ENCODE assay signal across 8 mouse cellular contexts in genomic region chr4:43454041-43454836, GRCm38 (mm10). TPM values are rescaled to one million over a fixed set of nuclear protein-coding genes. Genes with fewer than 3 reads are reported as not detected.
DNase-seq lines count a peak whose midpoint lies in the region; ATAC-seq and TF ChIP-seq lines count a peak whose summit lies in the region.

Cd72 (minus strand) TSS chr4:43454628.

- peak within 1 kb of the TSS; percentile 10; the same call in 1 of the 2 replicates for H3K4me3 ChIP-seq in lung, embryonic 15.5 days
- peak within 1 kb of the TSS; percentile 16 for H3K4me3 ChIP-seq in intestine, postnatal 0 days (ENCODE audit: low read depth, low read length)
- H3K4me3 ChIP-seq in midbrain, postnatal 0 days (ENCODE audit: low read depth, low read length): peak within 1 kb of the TSS; percentile 10; the same call in 1 of the 2 replicates

- no peaks in the 10 kb centered on the region for H3K36me3 ChIP-seq in lung, embryonic 15.5 days
- H3K36me3 ChIP-seq in intestine, postnatal 0 days (ENCODE audit: control insufficient read depth, insufficient read depth): no peaks in the 10 kb centered on the region
- H3K36me3 ChIP-seq in midbrain, postnatal 0 days (ENCODE audit: insufficient read depth, low read length): no peaks in the 10 kb centered on the region

- peaks cover 19% of the 10 kb centered on the region for H3K4me1 ChIP-seq in lung, embryonic 15.5 days
- no peaks in the 10 kb centered on the region; the same call in 1 of the 2 replicates for H3K4me1 ChIP-seq in intestine, postnatal 0 days (replicated peaks; ENCODE audit: control insufficient read depth, insufficient read depth, low read length)
- H3K4me1 ChIP-seq in midbrain, postnatal 0 days (ENCODE audit: insufficient read depth, low read length): no peaks in the 10 kb centered on the region

- DNase-seq in lung, adult 18-20 months: no peak
- DNase-seq in midbrain, postnatal 0 days (ENCODE audit: low spot score): peak; percentile 12
- no peak for DNase-seq in right cerebral cortex, postnatal 10 days (ENCODE audit: low spot score in 2 of 2)
- no peak for DNase-seq in frontal cortex, adult 2 months (ENCODE audit: extremely low spot score in 1 of 2, low spot score in 1 of 2)
- DNase-seq in adrenal gland, postnatal 10 days: no peak

- 0 out of 2 replicates have a peak, but pooled peaks have one; percentile 15 for ATAC-seq in lung, embryonic 15.5 days (ENCODE audit: borderline replicate concordance, extremely low read depth, low FRiP score, low TSS enrichment)
- no peak for ATAC-seq in erythroid progenitor cell, adult 5-6 weeks (replicated peaks; ENCODE audit: low FRiP score, poor library complexity, severe bottlenecking)
- ATAC-seq in intestine, postnatal 0 days: no peak
- ATAC-seq in midbrain, postnatal 0 days (ENCODE audit: low FRiP score): no peak

- H3K27me3 ChIP-seq in lung, embryonic 15.5 days: peaks cover 37% of the 10 kb centered on the region
- H3K27me3 ChIP-seq in intestine, postnatal 0 days (replicated peaks; ENCODE audit: control insufficient read depth, insufficient read depth, low read length): peaks cover 26% of the 10 kb centered on the region
- peaks cover 7% of the 10 kb centered on the region; the same call in 1 of the 2 replicates for H3K27me3 ChIP-seq in midbrain, postnatal 0 days (ENCODE audit: insufficient read depth, low read length)

- no peak within 1 kb of the TSS; the same call in 1 of the 2 replicates for H3K9ac ChIP-seq in lung, embryonic 15.5 days
- peak within 1 kb of the TSS; percentile 26; the same call in 1 of the 2 replicates for H3K9ac ChIP-seq in intestine, postnatal 0 days (ENCODE audit: low read depth, low read length)
- no peak within 1 kb of the TSS for H3K9ac ChIP-seq in midbrain, postnatal 0 days (replicated peaks; ENCODE audit: low read length, poor library complexity, severe bottlenecking)

- H3K27ac ChIP-seq in lung, embryonic 15.5 days: no peak within 1 kb of the TSS
- no peak within 1 kb of the TSS for H3K27ac ChIP-seq in intestine, postnatal 0 days (ENCODE audit: low read depth, low read length)
- H3K27ac ChIP-seq in midbrain, postnatal 0 days (ENCODE audit: low read depth, low read length): no peak within 1 kb of the TSS

- H3K9me3 ChIP-seq in lung, embryonic 15.5 days: no peaks in the 10 kb centered on the region
- no peaks in the 10 kb centered on the region for H3K9me3 ChIP-seq in intestine, postnatal 0 days (ENCODE audit: control insufficient read depth)
- H3K9me3 ChIP-seq in midbrain, postnatal 0 days (ENCODE audit: low read length): no peaks in the 10 kb centered on the region

- TF ChIP-seq CTCF in intestine, postnatal 0 days (IDR thresholded peaks at IDR 0.05; ENCODE audit: low read depth): peak; percentile 34
- no peak for TF ChIP-seq CTCF in midbrain, postnatal 0 days (IDR thresholded peaks at IDR 0.05)

- H3K4me2 ChIP-seq in lung, embryonic 15.5 days: peak within 1 kb of the TSS; percentile 48
- peak within 1 kb of the TSS; percentile 58 for H3K4me2 ChIP-seq in intestine, postnatal 0 days (replicated peaks; ENCODE audit: low read depth)
- peak within 1 kb of the TSS; percentile 34; the same call in 1 of the 2 replicates for H3K4me2 ChIP-seq in midbrain, postnatal 0 days (ENCODE audit: low read depth, low read length, poor library complexity, severe bottlenecking)

- WGBS in lung, embryonic 15.5 days: 26% methylated on average over 20 of the region's 20 CpGs
- WGBS in intestine, postnatal 0 days: 28% methylated on average over 20 of the region's 20 CpGs
- 30% methylated on average over 20 of the region's 20 CpGs for WGBS in midbrain, postnatal 0 days

RNA-seq across cellular contexts. Expression of gene Cd72, which starts in this region (rescaled TPM):
- 1.8 and 3.1 TPM in 2 replicates for polyA plus RNA-seq in lung, embryonic 15.5 days (2015; fragmentation: Nextera tagmentation; extraction: Ambion mirVana)
- 17.2 and 22.3 TPM in 2 replicates for total RNA-seq in erythroid progenitor cell, adult 5-6 weeks (2015; ENCODE audit: low replicate concordance)
- total RNA-seq in erythroid progenitor cell, adult 5-6 weeks (2017; ENCODE audit: low replicate concordance): 23.1 and 23.5 TPM in 2 replicates
- polyA plus RNA-seq in intestine, postnatal 0 days (2015; fragmentation: Nextera tagmentation; extraction: Ambion mirVana): 3.2 and 3.7 TPM in 2 replicates
- total RNA-seq in midbrain, postnatal 0 days (2014; rRNA removed): not detected in 2 replicates
- polyA plus RNA-seq in midbrain, postnatal 0 days (2015; fragmentation: Nextera tagmentation; extraction: Ambion mirVana): 5.2 and 5.4 TPM in 2 replicates
- polyA plus RNA-seq in frontal cortex, adult 2 months (2012; rRNA removed): 0.64 and 1.6 TPM in 2 replicates
- 1 to 10 TPM; 1.9 to 3.2 TPM for total RNA-seq in adrenal gland, postnatal 10 days (2021)

Comparison
In these comparisons a context has a peak if more than half of its experiments do, and no peak if none do; other contexts are left out.
1. RNA of gene Cd72 (total RNA-seq): 17.2 to 23.5 TPM in erythroid progenitor cell, adult 5-6 weeks; 1.9 to 3.2 TPM in adrenal gland, postnatal 10 days and not detected in midbrain, postnatal 0 days; every median in the first group is over 4 times any median in the second.
2. Peak in every context shown above with its lines, with median percentiles within 50 percentile points of each other: H3K4me2 ChIP-seq and H3K4me3 ChIP-seq.